Mouse (Mus musculus): Measurements from ENCODE around the gene Hypm. TPM values are rescaled to one million over a fixed set of nuclear protein-coding genes. Genes with fewer than 3 reads are reported as not detected.

Gene Hypm
- polyA plus RNA-seq (2021; fragmentation: Nextera tagmentation) = not detected in 2 replicates
- long read RNA-seq, experiment 1 = 0 reads
- long read RNA-seq, experiment 2 = 0 reads

DNA sequence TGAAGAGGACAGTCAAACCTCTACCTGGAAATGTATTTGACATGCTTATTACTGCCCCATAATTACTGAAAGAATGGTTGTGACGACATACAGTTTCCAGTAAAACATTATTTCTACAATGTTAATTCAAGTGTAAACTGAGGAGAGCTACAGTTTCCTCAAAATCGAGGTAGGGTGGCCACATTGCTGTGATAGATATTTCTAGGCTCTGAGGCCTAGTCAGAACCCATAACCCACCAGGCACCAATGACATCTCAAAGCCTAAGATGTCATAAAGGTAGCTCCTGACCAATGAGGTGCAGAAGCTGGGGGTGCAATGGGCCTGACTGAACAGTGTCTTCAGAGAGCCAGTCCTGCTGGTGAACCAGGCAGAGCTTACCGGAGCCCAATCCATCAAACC, at the start of gene Hypm:
Gene Hypm, plus strand, starts transcription at position 301 of the 400 bp plus-strand sequence.

GRCm38 (mm10) chrX:9849403-9849802, 2.7 kb downstream of the Hypm start, which contains the start of gene H2al3:
TSS of gene H2al3 (plus strand) at chrX:9849703.

DNA sequence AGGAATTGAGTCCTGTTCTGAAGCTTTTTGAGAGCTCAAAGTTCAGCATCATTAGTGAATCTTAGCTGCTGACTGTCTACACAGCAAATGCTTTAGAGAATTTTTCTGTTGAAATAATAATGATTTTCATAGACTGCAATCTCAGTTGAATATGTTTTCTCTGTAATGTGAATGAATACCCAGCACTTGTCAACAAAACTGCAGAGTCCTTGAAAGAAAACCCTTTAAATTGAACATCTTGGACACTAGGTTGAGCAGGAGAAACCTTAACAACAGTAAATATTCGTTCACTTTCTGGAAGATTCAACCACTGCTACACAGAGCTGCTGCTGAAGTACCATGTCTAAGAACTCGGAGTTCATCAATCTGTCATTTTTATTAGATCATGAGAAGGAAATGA, 38.6 kb downstream of the Hypm start, which contains the start of gene Sytl5:
Gene Sytl5, plus strand, starts transcription at position 301 of the 400 bp plus-strand sequence.

Other genes starting within 250 kb of the Hypm start
- gene Dynlt3, start 183.9 kb upstream of the Hypm start, polyA plus RNA-seq (2021; fragmentation: Nextera tagmentation) = 96.4 and 128 TPM in 2 replicates
- not detected in 2 replicates for gene H2al3, start 2.8 kb downstream of the Hypm start, polyA plus RNA-seq (2021; fragmentation: Nextera tagmentation)
- gene Sytl5, start 38.7 kb downstream of the Hypm start, polyA plus RNA-seq (2021; fragmentation: Nextera tagmentation) = 2.3 and 2.6 TPM in 2 replicates

Measured in left cerebral cortex, adult 6 months (tissue).